Mouse (Mus musculus) adrenal gland, adult 10 weeks (tissue): Measurements from ENCODE around the gene Olfr656. TPM values are rescaled to one million over a fixed set of nuclear protein-coding genes. Genes with fewer than 3 reads are reported as not detected.

Source experiments
- polyA plus RNA-seq: library from polyadenylated mRNA; stranded (reverse); fragments of 350-450 nt; fragmentation: Illumina TruSeq; extraction: RNeasy Lipid Tissue Mini Kit (QIAGEN cat#74804); gene quantifications from one replicate; pipeline ENCODE4 v1.2.3, GENCODE M21; 2014; ENCODE audit warnings: low read depth, low replicate concordance

The Olfr656 gene
- polyA plus RNA-seq, result not detected

GRCm38 (mm10) chr7:104613655-104614054 is at the start of gene Olfr656:
Olfr656 (plus strand) TSS chr7:104613955.

GRCm38 (mm10) chr7:104577014-104577413 is 36.7 kb upstream of the Olfr656 start, which contains the start of gene Olfr653:
Olfr653 (plus strand) TSS chr7:104577314.

GRCm38 (mm10) chr7:104586725-104587124 is 27.0 kb upstream of the Olfr656 start, which contains the start of gene Olfr654:
Olfr654 (plus strand) TSS chr7:104587025.

GRCm38 (mm10) chr7:104601679-104602078 is 12.1 kb upstream of the Olfr656 start, which contains the start of gene Olfr655:
Olfr655 (minus strand) TSS chr7:104601779.

GRCm38 (mm10) chr7:104624494-104624893 is 10.7 kb downstream of the Olfr656 start, which contains the start of gene Olfr657:
Olfr657 (plus strand) TSS chr7:104624794.

GRCm38 (mm10) chr7:104646841-104647482 is 33.2 kb downstream of the Olfr656 start, which contains the start of gene Olfr658:
Olfr658 (minus strand) TSS chr7:104647305.

GRCm38 (mm10) chr7:104666453-104666852 is 52.7 kb downstream of the Olfr656 start, which contains the start of gene Olfr659:
Olfr659 (plus strand) TSS chr7:104666753.

Other genes with a start within 250 kb of the Olfr656 start
- gene Trim30b, start 244.1 kb upstream of the Olfr656 start, polyA plus RNA-seq, result 0.58 TPM
- gene Trim30c, start 213.1 kb upstream of the Olfr656 start, polyA plus RNA-seq, result not detected
- gene Trim30a, start 148.8 kb upstream of the Olfr656 start, polyA plus RNA-seq, result 72.7 TPM
- 77.6 TPM for gene Trim30d, start 106.1 kb upstream of the Olfr656 start, polyA plus RNA-seq
- not detected for gene Olfr651, start 63.8 kb upstream of the Olfr656 start, polyA plus RNA-seq
- not detected for gene Olfr652, start 53.1 kb upstream of the Olfr656 start, polyA plus RNA-seq
- gene Olfr653, start 36.6 kb upstream of the Olfr656 start, polyA plus RNA-seq, result not detected
- gene Olfr654, start 26.9 kb upstream of the Olfr656 start, polyA plus RNA-seq, result not detected
- gene Olfr655, start 12.2 kb upstream of the Olfr656 start, polyA plus RNA-seq, result not detected
- gene Olfr657, start 10.8 kb downstream of the Olfr656 start, polyA plus RNA-seq, result not detected
- gene Olfr658, start 33.4 kb downstream of the Olfr656 start, polyA plus RNA-seq, result not detected
- gene Olfr659, start 52.8 kb downstream of the Olfr656 start, polyA plus RNA-seq, result not detected
- not detected for gene Olfr661, start 72.5 kb downstream of the Olfr656 start, polyA plus RNA-seq
- not detected for gene Usp17le, start 163.5 kb downstream of the Olfr656 start, polyA plus RNA-seq
- not detected for gene Usp17lb, start 228.6 kb downstream of the Olfr656 start, polyA plus RNA-seq
- not detected for gene Usp17la, start 243.1 kb downstream of the Olfr656 start, polyA plus RNA-seq